Mouse (Mus musculus): Measurements from ENCODE around the gene Slc19a1.

- no peak for TF ChIP-seq EP300 (optimal IDR thresholded peaks at IDR 0.05)
- no peak for TF ChIP-seq CTCF (IDR thresholded peaks at IDR 0.05; ENCODE audit: low read depth)
Measured at GRCm38 (mm10) chr10:77011681-77012080, 20.4 kb upstream of the Slc19a1 start.
